Mouse (Mus musculus): Measurements from ENCODE around the gene Mdc1. TPM values are rescaled to one million over a fixed set of nuclear protein-coding genes. Genes with fewer than 3 reads are reported as not detected.

Mdc1 gene
- 21.6 TPM for polyA plus RNA-seq (2017; shearing (Covaris generic))

GRCm38 (mm10) chr17:35841076-35841950 lies at the start of gene Mdc1:
Gene Mdc1, plus strand, starts transcription at chr17:35841515.

GRCm38 (mm10) chr17:35821439-35822430 lies 19.6 kb upstream of the Mdc1 start, which contains the start of gene Ier3:
Gene Ier3, plus strand, starts transcription at chr17:35821684.

GRCm38 (mm10) chr17:35822964-35823937 lies 18.1 kb upstream of the Mdc1 start, which contains the start of gene Flot1:
Gene Flot1, plus strand, starts transcription at chr17:35823230.

GRCm38 (mm10) chr17:35838122-35838544 lies 3.2 kb upstream of the Mdc1 start, which contains the start of gene Tubb5:
Gene Tubb5, minus strand, starts transcription at chr17:35838306.

GRCm38 (mm10) chr17:35861198-35861857 lies 20.0 kb downstream of the Mdc1 start, which contains the start of gene Nrm:
Gene Nrm, plus strand, starts transcription at chr17:35861318.

GRCm38 (mm10) chr17:35865481-35866280 lies 24.4 kb downstream of the Mdc1 start, which contains the start of gene Ppp1r18:
Gene Ppp1r18, plus strand, starts transcription at chr17:35865593.

GRCm38 (mm10) chr17:35879245-35880057 lies 38.1 kb downstream of the Mdc1 start, which contains the start of gene Dhx16:
Gene Dhx16, plus strand, starts transcription at chr17:35879819.

GRCm38 (mm10) chr17:35896781-35897643 lies 55.7 kb downstream of the Mdc1 start, which contains the start of gene 2310061I04Rik:
Gene 2310061I04Rik, minus strand, starts transcription at chr17:35897431.

Other genes with a start within 250 kb of the Mdc1 start
- not detected for gene Sfta2, start 240.0 kb upstream of the Mdc1 start, polyA plus RNA-seq (2017; shearing (Covaris generic))
- not detected for gene Gm9573, start 214.9 kb upstream of the Mdc1 start, polyA plus RNA-seq (2017; shearing (Covaris generic))
- gene Mucl3, start 197.8 kb upstream of the Mdc1 start, polyA plus RNA-seq (2017; shearing (Covaris generic)): not detected
- 42.1 TPM for gene Vars2, start 173.9 kb upstream of the Mdc1 start, polyA plus RNA-seq (2017; shearing (Covaris generic))
- 28.8 TPM for gene Gtf2h4, start 167.8 kb upstream of the Mdc1 start, polyA plus RNA-seq (2017; shearing (Covaris generic))
- gene Ddr1, start 136.9 kb upstream of the Mdc1 start, polyA plus RNA-seq (2017; shearing (Covaris generic)): 5.8 TPM
- gene Ier3, start 19.8 kb upstream of the Mdc1 start, polyA plus RNA-seq (2017; shearing (Covaris generic)): 1.9 TPM
- gene Flot1, start 18.3 kb upstream of the Mdc1 start, polyA plus RNA-seq (2017; shearing (Covaris generic)): 46.0 TPM
- gene Tubb5, start 3.2 kb upstream of the Mdc1 start, polyA plus RNA-seq (2017; shearing (Covaris generic)): 130 TPM
- gene Nrm, start 19.8 kb downstream of the Mdc1 start, polyA plus RNA-seq (2017; shearing (Covaris generic)): 32.8 TPM
- 685 TPM for gene Ppp1r18, start 24.1 kb downstream of the Mdc1 start, polyA plus RNA-seq (2017; shearing (Covaris generic))
- 23.4 TPM for gene Dhx16, start 38.3 kb downstream of the Mdc1 start, polyA plus RNA-seq (2017; shearing (Covaris generic))
- gene 2310061I04Rik, start 55.9 kb downstream of the Mdc1 start, polyA plus RNA-seq (2017; shearing (Covaris generic)): 25.8 TPM
- 26.7 TPM for gene Atat1, start 68.6 kb downstream of the Mdc1 start, polyA plus RNA-seq (2017; shearing (Covaris generic))
- 99.2 TPM for gene Mrps18b, start 74.9 kb downstream of the Mdc1 start, polyA plus RNA-seq (2017; shearing (Covaris generic))
- 62.7 TPM for gene Ppp1r10, start 74.9 kb downstream of the Mdc1 start, polyA plus RNA-seq (2017; shearing (Covaris generic))
- 163 TPM for gene Abcf1, start 128.2 kb downstream of the Mdc1 start, polyA plus RNA-seq (2017; shearing (Covaris generic))
- gene Gnl1, start 138.3 kb downstream of the Mdc1 start, polyA plus RNA-seq (2017; shearing (Covaris generic)): 13.7 TPM
- gene Prr3, start 138.7 kb downstream of the Mdc1 start, polyA plus RNA-seq (2017; shearing (Covaris generic)): 23.8 TPM
- 28.1 TPM for gene H2-T24, start 179.0 kb downstream of the Mdc1 start, polyA plus RNA-seq (2017; shearing (Covaris generic))
- gene H2-T23, start 191.3 kb downstream of the Mdc1 start, polyA plus RNA-seq (2017; shearing (Covaris generic)): 779 TPM
- gene H2-T22, start 201.2 kb downstream of the Mdc1 start, polyA plus RNA-seq (2017; shearing (Covaris generic)): 262 TPM
- 0.65 TPM for gene Gm6034, start 201.4 kb downstream of the Mdc1 start, polyA plus RNA-seq (2017; shearing (Covaris generic))
- not detected for gene Gm11127, start 216.9 kb downstream of the Mdc1 start, polyA plus RNA-seq (2017; shearing (Covaris generic))

All from CD4-positive, CD25-positive, alpha-beta regulatory T cell, adult 9 weeks (primary cell).